Mouse (Mus musculus) intestine, embryonic 16.5 days (tissue): Measurements from ENCODE around the gene Pla1a. TPM values are rescaled to one million over a fixed set of nuclear protein-coding genes. Genes with fewer than 3 reads are reported as not detected.
A peak's percentile ranks its signal among the peaks of the same experiment; 100 is the strongest.

Experiments
- ATAC-seq: fragments of 200-750 bp; cut with Nextera tagmentation; 2 replicates; pipeline ENCODE4 v1.8.0; 2017; ENCODE audit warnings: moderate TSS enrichment, moderate library complexity
- H3K27ac ChIP-seq: fragments of 300-500 bp; sonication (generic); 2 replicates; pipeline ENCODE4 v1.5.1; 2014; ENCODE audit warnings: mild to moderate bottlenecking, low read length
- H3K27me3 ChIP-seq: fragments of 300-500 bp; sonication (generic); replicated peaks from 2 replicates; pipeline ENCODE4 v1.6.1; 2014; ENCODE audit warnings: low read length, control low read depth, mixed read lengths; ENCODE audit not compliant: control insufficient read depth, insufficient read depth
- H3K36me3 ChIP-seq: fragments of 300-500 bp; sonication (generic); 2 replicates; pipeline ENCODE4 v1.6.1; 2014; ENCODE audit warnings: low read length, control low read depth; ENCODE audit not compliant: control insufficient read depth, insufficient read depth
- H3K4me1 ChIP-seq: fragments of 300-500 bp; sonication (generic); 2 replicates; pipeline ENCODE4 v1.6.1; 2014; ENCODE audit warnings: low read length, control low read depth, mixed read lengths; ENCODE audit not compliant: control insufficient read depth, insufficient read depth
- H3K4me2 ChIP-seq: fragments of 300-500 bp; sonication (generic); 2 replicates; pipeline ENCODE4 v1.6.1; 2014; ENCODE audit warnings: low read depth, low read length, control low read depth
- H3K4me3 ChIP-seq: fragments of 300-500 bp; sonication (generic); 2 replicates; pipeline ENCODE4 v1.5.1; 2014; ENCODE audit warnings: mild to moderate bottlenecking, low read length
- H3K9ac ChIP-seq: fragments of 300-500 bp; sonication (generic); 2 replicates; pipeline ENCODE4 v1.6.1; 2014; ENCODE audit warnings: low read depth, low read length
- H3K9me3 ChIP-seq: fragments of 300-500 bp; sonication (generic); 2 replicates; pipeline ENCODE4 v1.6.1; 2016; ENCODE audit warnings: low read length, control low read depth; ENCODE audit not compliant: control insufficient read depth
- WGBS: fragments of 180-500 bp; shearing (Covaris S2); extraction: QIAGEN DNeasy Blood & Tissue Kit; methylation state at CpG from one replicate; pipeline ENCODE4 v1.1.7; 2014; 5-methylcytosine and 5-hydroxymethylcytosine counted together
- polyA plus RNA-seq: library from polyadenylated mRNA; unstranded; fragments of >200 nt; fragmentation: Nextera tagmentation; extraction: Ambion mirVana; gene quantifications from 2 replicates; pipeline ENCODE4 v1.2.1, GENCODE M21; 2015

Pla1a gene
- polyA plus RNA-seq, 1 experiment from 2014 or later, result 1.9 TPM

DNA sequence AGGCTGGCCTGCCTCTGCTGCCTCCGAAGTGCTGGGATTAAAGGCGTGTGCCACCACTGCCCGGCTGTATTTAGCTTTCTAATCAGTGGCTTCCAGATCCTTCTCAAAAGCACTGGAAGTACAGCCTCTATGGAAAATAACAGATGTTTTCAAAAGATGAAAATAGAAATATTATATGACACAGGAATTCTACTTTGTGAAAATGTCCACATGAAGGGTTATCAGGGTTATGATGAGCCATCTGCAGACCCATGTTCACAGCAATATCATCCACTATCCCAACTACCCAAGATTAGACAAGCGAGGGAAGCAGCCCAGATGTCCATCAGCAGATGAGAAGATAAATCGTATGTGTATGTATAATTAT lies 39.5 kb upstream of the Pla1a start:
- Histone ChIP-seq H3K4me1 (0 out of 2 replicates have a peak, but pooled peaks cover 3% of the 10 kb centered on the region), H3K9me3 (no peaks in the 10 kb centered on the region), H3K36me3 (no peaks in the 10 kb centered on the region), H3K27ac (no peak overlapping the region), H3K27me3 (no peaks in the 10 kb centered on the region), H3K9ac (no peak overlapping the region), H3K4me2 (no peak overlapping the region), H3K4me3 (no peak overlapping the region)
- WGBS, result 90% methylated on average over 5 of the region's 5 CpGs
- no peak for ATAC-seq

DNA sequence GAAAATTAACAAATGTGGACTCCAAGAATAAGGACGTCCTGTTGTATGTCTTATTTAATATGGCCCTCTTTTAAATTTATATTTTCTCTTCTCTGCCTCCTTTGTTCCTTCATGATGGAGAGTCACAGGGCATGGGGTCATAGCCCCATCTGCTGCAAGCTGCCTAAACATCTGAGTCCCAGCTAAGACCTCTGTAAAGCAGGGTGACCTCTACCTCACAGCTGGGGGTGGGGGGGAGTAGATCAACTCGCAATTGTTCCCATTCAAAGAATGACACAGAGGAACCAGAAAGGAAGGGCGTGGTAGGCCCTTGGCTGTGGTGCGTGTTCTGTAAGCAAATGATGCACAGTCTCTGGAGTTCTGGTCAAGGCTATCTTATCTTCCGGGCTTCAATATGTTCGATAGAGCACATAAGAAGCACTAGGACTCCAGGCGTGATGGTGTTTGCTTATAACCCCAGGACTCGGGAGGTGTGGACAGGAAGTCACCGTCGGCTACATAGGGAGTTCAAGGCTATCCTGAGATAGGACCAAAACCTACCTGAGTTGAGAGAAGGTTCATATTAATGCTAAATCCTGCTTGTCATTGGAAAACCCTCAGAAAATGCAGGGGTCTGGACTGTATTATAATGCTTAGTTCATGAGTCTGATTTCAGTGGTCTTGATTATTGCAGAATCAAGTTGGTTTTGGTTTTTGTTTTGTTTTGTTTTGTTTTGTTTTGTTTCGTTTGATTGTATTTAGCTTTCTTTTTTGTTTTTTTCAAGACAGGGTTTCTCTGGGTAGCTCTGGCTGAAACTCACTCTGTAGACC lies 39.0 kb upstream of the Pla1a start:
- Histone ChIP-seq H3K4me2 (no peak overlapping the region), H3K9me3 (no peaks in the 10 kb centered on the region), H3K36me3 (no peaks in the 10 kb centered on the region), H3K4me1 (0 out of 2 replicates have a peak, but pooled peaks cover 5% of the 10 kb centered on the region), H3K27me3 (no peaks in the 10 kb centered on the region), H3K27ac (no peak overlapping the region), H3K4me3 (no peak overlapping the region), H3K9ac (no peak overlapping the region)
- ATAC-seq, result no peak
- 77% methylated on average over 11 of the region's 11 CpGs for WGBS

DNA sequence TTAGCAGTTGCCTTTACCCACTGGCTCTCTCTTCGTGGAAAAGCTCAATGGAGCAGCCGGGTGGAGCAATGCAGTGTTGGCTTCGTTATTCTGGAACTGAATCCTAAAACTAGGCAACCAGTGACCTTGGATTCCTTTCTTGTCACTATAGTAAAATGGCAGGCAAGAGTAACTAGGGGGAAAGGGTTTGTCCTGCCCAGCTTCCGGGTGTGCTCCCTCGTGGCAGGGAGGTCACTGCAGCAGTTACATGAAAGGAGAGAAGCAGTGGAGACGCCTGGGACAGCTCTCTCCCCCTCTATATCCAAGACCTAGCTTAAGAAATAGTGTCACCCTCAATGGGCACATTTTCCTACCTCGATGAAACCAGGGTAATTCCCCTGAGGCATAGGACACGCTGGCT lies 36.5 kb upstream of the Pla1a start:
- Histone ChIP-seq H3K9me3 (no peaks in the 10 kb centered on the region), H3K27ac (no peak overlapping the region), H3K9ac (no peak overlapping the region), H3K4me1 (0 out of 2 replicates have a peak, but pooled peaks cover 5% of the 10 kb centered on the region), H3K36me3 (no peaks in the 10 kb centered on the region), H3K4me2 (no peak overlapping the region), H3K4me3 (no peak overlapping the region), H3K27me3 (no peaks in the 10 kb centered on the region)
- no peak for ATAC-seq
- WGBS, result 75% methylated on average over 8 of the region's 8 CpGs

- Histone ChIP-seq H3K27ac (peak overlapping the region; percentile 93), H3K36me3 (no peaks in the 10 kb centered on the region), H3K4me3 (no peak overlapping the region), H3K4me2 (no peak overlapping the region), H3K9ac (no peak overlapping the region), H3K9me3 (no peaks in the 10 kb centered on the region), H3K4me1 (0 out of 2 replicates have a peak, but pooled peaks cover 5% of the 10 kb centered on the region), H3K27me3 (no peaks in the 10 kb centered on the region)
- ATAC-seq, result peak; percentile 14; the same call in 1 of the 2 replicates
- 36% methylated on average over 3 of the region's 3 CpGs for WGBS
Measured at GRCm38 (mm10) chr16:38468706-38469018, 35.7 kb upstream of the Pla1a start.

- no peak overlapping the region for H3K9ac ChIP-seq
- peak overlapping the region; percentile 93 for H3K27ac ChIP-seq
- no peak overlapping the region for H3K4me2 ChIP-seq
- H3K4me3 ChIP-seq, result no peak overlapping the region
- 0 out of 2 replicates have a peak, but pooled peaks cover 5% of the 10 kb centered on the region for H3K4me1 ChIP-seq
- H3K36me3 ChIP-seq, result no peaks in the 10 kb centered on the region
- no peaks in the 10 kb centered on the region for H3K9me3 ChIP-seq
- peak; percentile 84 for ATAC-seq
- H3K27me3 ChIP-seq, result no peaks in the 10 kb centered on the region
- 59% methylated on average over 8 of the region's 8 CpGs for WGBS
Measured at GRCm38 (mm10) chr16:38467917-38468705, 35.2 kb upstream of the Pla1a start.

GRCm38 (mm10) chr16:38467091-38467916 lies 34.4 kb upstream of the Pla1a start:
- 78% methylated on average over 13 of the region's 13 CpGs for WGBS

GRCm38 (mm10) chr16:38466089-38466488 lies 33.1 kb upstream of the Pla1a start:
- H3K36me3 ChIP-seq, result no peaks in the 10 kb centered on the region
- no peak overlapping the region for H3K9ac ChIP-seq

More at GRCm38 (mm10) chr16:38467091-38467916, 34.4 kb upstream of the Pla1a start:
- no peaks in the 10 kb centered on the region for H3K36me3 ChIP-seq
- H3K4me1 ChIP-seq, result 0 out of 2 replicates have a peak, but pooled peaks cover 5% of the 10 kb centered on the region
- ATAC-seq, result peak; percentile 84
- no peak overlapping the region for H3K9ac ChIP-seq
- no peak overlapping the region for H3K4me2 ChIP-seq
- H3K27me3 ChIP-seq, result no peaks in the 10 kb centered on the region
- no peaks in the 10 kb centered on the region for H3K9me3 ChIP-seq
- peak overlapping the region; percentile 86 for H3K27ac ChIP-seq
- H3K4me3 ChIP-seq, result no peak overlapping the region

DNA sequence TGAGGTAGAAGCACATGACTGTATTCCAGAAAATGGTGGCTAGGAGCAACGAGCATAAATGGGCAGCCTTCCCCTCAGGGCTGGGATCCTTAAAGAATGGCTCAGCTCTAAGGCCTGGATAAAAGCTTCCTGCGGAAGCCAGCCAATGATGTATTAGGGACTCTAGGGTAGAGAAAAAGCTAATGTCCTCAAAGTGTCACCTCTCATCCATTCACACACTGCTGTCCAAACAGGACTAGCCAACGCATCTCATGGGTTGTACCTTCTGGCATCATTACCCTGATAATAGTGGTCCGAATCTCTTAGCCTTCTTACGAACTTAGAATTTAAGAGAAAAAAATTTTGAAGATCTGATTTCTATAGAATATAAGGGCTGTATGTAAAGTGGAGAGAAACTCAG lies 30.4 kb upstream of the Pla1a start:
- ATAC-seq, result no peak
- H3K27ac ChIP-seq, result no peak overlapping the region

More at GRCm38 (mm10) chr16:38466089-38466488, 33.1 kb upstream of the Pla1a start:
- no peak for ATAC-seq
- no peak overlapping the region for H3K4me3 ChIP-seq
- WGBS, result 81% methylated on average over 4 of the region's 4 CpGs
- H3K4me1 ChIP-seq, result 0 out of 2 replicates have a peak, but pooled peaks cover 5% of the 10 kb centered on the region
- peak overlapping the region; percentile 50; the same call in 1 of the 2 replicates for H3K27ac ChIP-seq
- H3K4me2 ChIP-seq, result no peak overlapping the region
- no peaks in the 10 kb centered on the region for H3K9me3 ChIP-seq
- H3K27me3 ChIP-seq, result no peaks in the 10 kb centered on the region

DNA sequence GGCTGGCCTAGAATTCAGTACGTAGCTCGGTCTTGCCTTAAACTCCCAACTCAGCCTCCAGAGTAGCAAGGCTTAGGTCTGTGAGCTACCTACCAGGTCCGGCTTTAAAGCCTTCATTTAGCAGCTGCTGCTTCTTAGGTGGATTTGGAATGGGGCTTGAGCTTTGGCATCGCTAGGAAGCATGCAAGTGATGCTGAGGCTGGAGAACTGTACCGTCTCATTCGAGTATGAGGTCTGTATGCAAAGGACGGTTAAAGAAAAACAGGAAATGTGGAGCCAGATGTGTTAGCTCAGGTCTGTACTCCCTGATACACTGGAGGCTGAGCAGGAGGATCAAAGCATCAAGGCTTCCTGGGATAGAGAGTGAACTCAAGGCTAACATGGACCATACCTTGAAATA lies 29.2 kb upstream of the Pla1a start:
- WGBS, result 78% methylated on average over 7 of the region's 7 CpGs
- no peaks in the 10 kb centered on the region for H3K9me3 ChIP-seq
- no peak overlapping the region for H3K9ac ChIP-seq
- H3K36me3 ChIP-seq, result no peaks in the 10 kb centered on the region
- no peak overlapping the region for H3K4me2 ChIP-seq
- no peak for ATAC-seq
- H3K27me3 ChIP-seq, result no peaks in the 10 kb centered on the region
- no peak overlapping the region for H3K4me3 ChIP-seq
- no peak overlapping the region for H3K27ac ChIP-seq
- H3K4me1 ChIP-seq, result 0 out of 2 replicates have a peak, but pooled peaks cover 2% of the 10 kb centered on the region

More for the DNA sequence above, 30.4 kb upstream of the Pla1a start:
- Histone ChIP-seq H3K27me3 (no peaks in the 10 kb centered on the region), H3K36me3 (no peaks in the 10 kb centered on the region), H3K4me2 (no peak overlapping the region), H3K9ac (no peak overlapping the region), H3K4me1 (0 out of 2 replicates have a peak, but pooled peaks cover 5% of the 10 kb centered on the region), H3K4me3 (no peak overlapping the region), H3K9me3 (no peaks in the 10 kb centered on the region)
- 91% methylated on average over 5 of the region's 5 CpGs for WGBS
